Mouse (Mus musculus): Measurements from ENCODE around the gene Olfr1191-ps1.
"Not testable (repeated sequence)": the region's sequence is repeated elsewhere in the genome, so short reads cannot be mapped to it uniquely, and the experiment has no call there.

The Olfr1191-ps1 gene

GRCm38 (mm10) chr2:88640242-88640641 lies at the start of gene Olfr1191-ps1:
TSS of gene Olfr1191-ps1 (plus strand) at chr2:88640542.
- not testable (repeated sequence) for DNase-seq

- no peak for DNase-seq
These were observed 7.9 kb downstream of the Olfr1191-ps1 start, which contains the start of gene Olfr1192-ps1 for GRCm38 (mm10) chr2:88648209-88648608. TSS of gene Olfr1192-ps1 (plus strand) at chr2:88648509.

GRCm38 (mm10) chr2:88675328-88675727 lies 35.0 kb downstream of the Olfr1191-ps1 start, which contains the start of gene Olfr1193:
TSS of gene Olfr1193 (plus strand) at chr2:88675628.
- DNase-seq: not testable (repeated sequence)

GRCm38 (mm10) chr2:88689087-88689486 lies 48.7 kb downstream of the Olfr1191-ps1 start, which contains the start of gene Olfr1195:
TSS of gene Olfr1195 (minus strand) at chr2:88689187.
- no peak for DNase-seq
